ENCODE assay signal across 8 mouse cellular contexts in the genomic region with DNA sequence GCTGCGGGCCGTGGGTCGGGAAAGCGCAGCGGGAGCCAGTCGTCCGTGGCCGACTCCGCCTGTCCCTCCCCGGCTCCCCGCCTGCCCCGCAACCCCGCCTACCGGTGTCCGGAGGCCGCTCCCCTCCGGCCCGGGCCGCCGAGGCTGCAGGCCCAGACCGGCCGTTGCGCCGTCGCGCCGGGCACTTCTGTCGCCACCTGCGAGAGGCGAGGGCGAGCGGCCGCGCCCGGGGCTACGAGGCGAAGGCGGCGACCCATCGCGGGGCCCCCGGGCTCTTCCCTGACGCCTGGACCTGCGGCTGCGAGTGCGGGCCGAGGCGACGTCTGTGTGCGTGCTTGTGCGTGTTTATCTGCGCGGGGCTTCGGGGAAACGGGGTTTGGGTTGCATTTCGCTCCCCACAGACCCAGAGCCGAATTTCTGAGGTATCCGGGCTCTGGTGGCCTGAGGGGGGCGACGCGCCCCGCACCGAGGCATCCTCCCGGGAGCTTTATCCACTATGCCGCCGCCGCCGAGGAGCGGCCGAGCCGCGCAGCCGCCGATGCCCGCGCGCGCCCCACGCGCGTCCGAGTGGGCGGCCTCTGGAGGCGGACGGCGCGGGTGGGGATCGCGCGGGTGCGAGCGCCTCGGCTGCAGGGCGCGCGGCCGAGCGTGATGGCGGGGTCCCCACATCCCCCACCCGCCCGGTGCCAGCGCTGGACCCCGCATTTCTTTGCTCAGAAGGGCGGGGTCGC. TPM values are rescaled to one million over a fixed set of nuclear protein-coding genes. Genes with fewer than 3 reads are reported as not detected.
A peak's percentile ranks its signal among the peaks of the same experiment; 100 is the strongest.
DNase-seq lines count a peak whose midpoint lies in the region; TF ChIP-seq lines count a peak whose summit lies in the region.

No protein-coding gene starts in this region.

- TF ChIP-seq RAD21 in MEL (IDR thresholded peaks at IDR 0.05; ENCODE audit: low read depth, low read length) = no peak

- peak; percentile 43 to 72 for DNase-seq in left cerebral cortex, adult 18-20 months (ENCODE audit: low spot score in 2 of 2)
- no peak for DNase-seq in left cerebral cortex, postnatal 4 days
- DNase-seq in MEL (ENCODE audit: low read depth, low spot score) = peak; percentile 54
- peak; percentile 88 for DNase-seq in embryo, embryonic 11 days
- DNase-seq in gastrocnemius, postnatal 4 days (ENCODE audit: low spot score in 2 of 2) = peak; percentile 79 to 89
- peak; percentile 63 for DNase-seq in left cerebral cortex, postnatal 14 days (ENCODE audit: low spot score in 2 of 2)
- DNase-seq in midbrain, embryonic 10.5 days (ENCODE audit: low spot score) = no peak
- DNase-seq in spleen, adult 18-20 months = no peak

- H3K9me3 ChIP-seq in MEL (replicated peaks; ENCODE audit: insufficient read depth, low read length) = no peaks in the 10 kb centered on the region
- no peaks in the 10 kb centered on the region for H3K9me3 ChIP-seq in midbrain, embryonic 10.5 days (replicated peaks)

- no peak for TF ChIP-seq EP300 in MEL (IDR thresholded peaks at IDR 0.05; ENCODE audit: low read depth in 1 of 2, low read length in 2 of 2)

- H3K36me3 ChIP-seq in MEL (ENCODE audit: control insufficient read depth in 1 of 2, insufficient read depth in 2 of 2, low read length in 2 of 2) = peaks cover 0 to 15% of the 10 kb centered on the region in 2 experiments; a peak in 2 of 4 replicates
- no peaks in the 10 kb centered on the region for H3K36me3 ChIP-seq in midbrain, embryonic 10.5 days

- under 1% methylated on average over 94 of the region's 105 CpGs for WGBS in midbrain, embryonic 10.5 days

- no peak for TF ChIP-seq CTCF in MEL (IDR thresholded peaks at IDR 0.05 in 2 of 3, conservative IDR thresholded peaks at IDR 0.05 in 1 of 3; ENCODE audit: control insufficient read depth in 1 of 3, insufficient read depth in 1 of 3, low read depth in 2 of 3, low read length in 3 of 3, poor library complexity in 1 of 3, severe bottlenecking in 1 of 3)

- peaks cover 2% of the 10 kb centered on the region; the same call in 1 of the 2 replicates for H3K79me2 ChIP-seq in MEL (ENCODE audit: control insufficient read depth, insufficient read depth, low read length, poor library complexity)

- no peak overlapping the region for H3K27ac ChIP-seq in MEL (ENCODE audit: control insufficient read depth, low read depth, low read length)
- peak overlapping the region; percentile 98 for H3K27ac ChIP-seq in midbrain, embryonic 10.5 days (replicated peaks)

- 0 out of 4 replicates have a peak, but pooled peaks of 1 of the 2 experiments have one; percentile 16 for TF ChIP-seq POLR2A in MEL (IDR thresholded peaks at IDR 0.05; ENCODE audit: control insufficient read depth in 1 of 2, insufficient read depth in 1 of 2, low read depth in 1 of 2, low read length in 2 of 2, poor library complexity in 1 of 2)

- intact Hi-C loops in left cerebral cortex, postnatal 4 days (cut with DNase I) = no loop called here
- intact Hi-C loops in left cerebral cortex, postnatal 14 days (cut with DNase I) = loop anchor here (5.0 kb wide), 2 partner anchors 324 to 344 kb away; a partner anchor contains a TSS

- H3K27me3 ChIP-seq in MEL (ENCODE audit: control insufficient read depth in 1 of 2, insufficient read depth in 2 of 2, low read length in 2 of 2) = no peaks in the 10 kb centered on the region
- peaks cover 8% of the 10 kb centered on the region for H3K27me3 ChIP-seq in midbrain, embryonic 10.5 days (ENCODE audit: low read depth, poor library complexity, severe bottlenecking)

- H3K4me3 ChIP-seq in MEL (ENCODE audit: control insufficient read depth in 1 of 2, insufficient read depth in 1 of 2, low read depth in 2 of 2, low read length in 2 of 2) = peak overlapping the region; percentile 54 to 94
- H3K4me3 ChIP-seq in midbrain, embryonic 10.5 days = peak overlapping the region; percentile 87

- H3K4me1 ChIP-seq in MEL (ENCODE audit: control insufficient read depth in 1 of 2, insufficient read depth in 2 of 2, low read length in 2 of 2) = peaks cover 2 to 15% of the 10 kb centered on the region in 2 experiments; a peak in 3 of 4 replicates
- H3K4me1 ChIP-seq in midbrain, embryonic 10.5 days = peaks cover 43% of the 10 kb centered on the region

- H3K9ac ChIP-seq in MEL (ENCODE audit: control insufficient read depth, low read depth, low read length, poor library complexity, severe bottlenecking) = peak overlapping the region; percentile 85

TF ChIP-seq in MEL, 35 proteins besides CTCF, POLR2A, EP300 and RAD21:
- TF ChIP-seq E2F4 (IDR thresholded peaks at IDR 0.05; ENCODE audit: borderline replicate concordance, low read depth, low read length) (no peak), JUND (IDR thresholded peaks at IDR 0.05; ENCODE audit: low read depth, low read length) (no peak), ELF1 (IDR thresholded peaks at IDR 0.05; ENCODE audit: low read depth, low read length) (no peak), MYB (IDR thresholded peaks at IDR 0.05; ENCODE audit: low read depth, low read length) (no peak), CHD1 (IDR thresholded peaks at IDR 0.05; ENCODE audit: low read depth, low read length) (no peak), ZC3H11A (IDR thresholded peaks at IDR 0.05; ENCODE audit: low read depth, low read length) (no peak), ETS1 (IDR thresholded peaks at IDR 0.05; ENCODE audit: low read depth, low read length) (no peak), MAFK (IDR thresholded peaks at IDR 0.05; ENCODE audit: borderline replicate concordance, low read depth, low read length) (no peak), TBP (IDR thresholded peaks at IDR 0.05; ENCODE audit: low read depth, low read length) (no peak), MYC (IDR thresholded peaks at IDR 0.05; ENCODE audit: low read depth, low read length) (no peak), ZNF384 (IDR thresholded peaks at IDR 0.05; ENCODE audit: low read depth, low read length) (no peak), POLR2AphosphoS2 (IDR thresholded peaks at IDR 0.05; ENCODE audit: low read length) (no peak), USF1 (IDR thresholded peaks at IDR 0.05; ENCODE audit: low read depth, low read length) (no peak), NELFE (IDR thresholded peaks at IDR 0.05; ENCODE audit: low read depth, low read length) (no peak), HCFC1 (IDR thresholded peaks at IDR 0.05; ENCODE audit: low read depth, low read length) (no peak), BHLHE40 (IDR thresholded peaks at IDR 0.05; ENCODE audit: borderline replicate concordance, low read depth, low read length) (no peak)

RNA-seq across cellular contexts. Expression of a gene that starts 0.5 kb away (rescaled TPM):
- 10 to 100 TPM; 13.2 to 18.8 TPM for total RNA-seq in left cerebral cortex, adult 18-20 months (2021)
- 1 to 10 TPM; 4.7 to 7.0 TPM for total RNA-seq in left cerebral cortex, postnatal 4 days (2021)
- total RNA-seq in MEL (2012; rRNA removed) = not detected in 2 replicates
- polyA plus RNA-seq in MEL (2012; ENCODE audit: insufficient read depth in 1 of 2, insufficient read length in 2 of 2, low read depth in 1 of 2, low replicate concordance in 2 of 2, missing spikeins in 1 of 2) = not detected
- 10 to 100 TPM; 23.9 to 29.4 TPM for total RNA-seq in gastrocnemius, postnatal 4 days (2021)
- 10 to 100 TPM; 15.1 to 16.2 TPM for total RNA-seq in left cerebral cortex, postnatal 14 days (2021)
- 21.8 and 22.9 TPM in 2 replicates for polyA plus RNA-seq in midbrain, embryonic 10.5 days (2016; fragmentation: Nextera tagmentation; extraction: Ambion mirVana)

RNA-seq across cellular contexts. Expression of a gene that starts 19.2 kb away (rescaled TPM):
- total RNA-seq in left cerebral cortex, adult 18-20 months (2021) = 10 to 100 TPM; 30.1 to 32.1 TPM
- 10 to 100 TPM; 31.7 to 33.3 TPM for total RNA-seq in left cerebral cortex, postnatal 4 days (2021)
- 70.6 and 84.4 TPM in 2 replicates for total RNA-seq in MEL (2012; rRNA removed)
- 10 to 100 TPM in 1 of 2 experiments, not detected in 1; 90.5 TPM for polyA plus RNA-seq in MEL (2012; ENCODE audit: insufficient read depth in 1 of 2, insufficient read length in 2 of 2, low read depth in 1 of 2, low replicate concordance in 2 of 2, missing spikeins in 1 of 2)
- 10 to 100 TPM; 29.2 to 31.1 TPM for total RNA-seq in gastrocnemius, postnatal 4 days (2021)
- total RNA-seq in left cerebral cortex, postnatal 14 days (2021) = 10 to 100 TPM; 23.0 to 27.4 TPM
- polyA plus RNA-seq in midbrain, embryonic 10.5 days (2016; fragmentation: Nextera tagmentation; extraction: Ambion mirVana) = 86.2 and 90.6 TPM in 2 replicates

RNA-seq across cellular contexts. Expression of a gene that starts 48.0 kb away (rescaled TPM):
- 10 to 100 TPM; 61.1 to 70.6 TPM for total RNA-seq in left cerebral cortex, adult 18-20 months (2021)
- 10 to 100 TPM; 59.5 to 79.0 TPM for total RNA-seq in left cerebral cortex, postnatal 4 days (2021)
- total RNA-seq in MEL (2012; rRNA removed) = 121 and 123 TPM in 2 replicates
- polyA plus RNA-seq in MEL (2012; ENCODE audit: insufficient read depth in 1 of 2, insufficient read length in 2 of 2, low read depth in 1 of 2, low replicate concordance in 2 of 2, missing spikeins in 1 of 2) = 100 to 1,000 TPM; 174 to 334 TPM
- 10 to 100 TPM; 38.9 to 43.2 TPM for total RNA-seq in gastrocnemius, postnatal 4 days (2021)
- total RNA-seq in left cerebral cortex, postnatal 14 days (2021) = 10 to 100 TPM; 59.3 to 65.2 TPM
- 44.6 and 52.5 TPM in 2 replicates for polyA plus RNA-seq in midbrain, embryonic 10.5 days (2016; fragmentation: Nextera tagmentation; extraction: Ambion mirVana)

Comparison
In these comparisons a context has a peak if more than half of its experiments do, and no peak if none do; other contexts are left out.
1. DNase-seq: peak in left cerebral cortex, adult 18-20 months (2 of 2), MEL (single experiment), embryo, embryonic 11 days (single experiment), gastrocnemius, postnatal 4 days (2 of 2) and left cerebral cortex, postnatal 14 days (2 of 2); none in left cerebral cortex, postnatal 4 days (single experiment), midbrain, embryonic 10.5 days (single experiment) and spleen, adult 18-20 months (0 of 2).